Mouse (Mus musculus): ENCODE data around the gene Htra1.

Htra1 gene

DNA sequence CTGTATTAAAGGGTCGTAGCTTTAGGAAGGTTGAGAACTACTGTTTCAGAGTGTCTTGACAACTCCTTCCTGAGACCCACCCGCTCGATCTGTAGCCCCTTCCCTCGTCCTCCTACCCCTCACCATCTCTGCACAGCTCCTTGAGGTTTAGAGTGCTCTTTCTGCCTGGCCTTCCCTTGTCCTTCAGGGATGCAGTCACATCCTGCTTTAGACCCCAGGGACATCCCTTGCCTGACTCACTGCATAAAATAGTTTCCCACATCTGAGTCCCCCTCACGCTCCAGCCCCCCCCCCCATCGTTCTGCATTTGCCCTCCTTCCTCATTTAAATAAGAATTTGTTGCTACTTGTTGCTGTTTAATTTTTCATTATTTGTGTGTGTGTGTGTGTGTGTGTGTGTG, 31.0 kb downstream of the Htra1 start:
- no peak for DNase-seq (ENCODE audit: low read depth)

DNA sequence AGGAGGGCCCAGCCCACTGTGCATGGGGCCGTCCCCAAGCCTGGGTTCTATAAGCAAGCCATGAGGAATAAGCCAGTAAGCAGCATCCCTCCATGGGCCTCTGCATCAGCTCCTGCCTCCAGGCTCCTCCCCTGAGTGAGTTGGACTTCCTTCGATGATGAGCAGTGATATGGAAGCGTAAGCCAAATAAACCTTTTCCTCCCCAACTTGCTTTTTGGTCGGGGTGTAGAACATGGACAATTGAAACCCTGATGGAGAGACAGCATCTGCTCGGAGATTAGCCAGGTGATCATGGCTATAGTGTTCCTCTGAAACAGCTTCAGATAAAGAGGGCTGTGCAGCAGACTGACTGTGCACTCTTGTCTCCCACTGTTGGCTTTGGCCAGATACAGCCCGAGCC, 32.0 kb downstream of the Htra1 start:
- no peak for DNase-seq (ENCODE audit: low read depth)

DNA sequence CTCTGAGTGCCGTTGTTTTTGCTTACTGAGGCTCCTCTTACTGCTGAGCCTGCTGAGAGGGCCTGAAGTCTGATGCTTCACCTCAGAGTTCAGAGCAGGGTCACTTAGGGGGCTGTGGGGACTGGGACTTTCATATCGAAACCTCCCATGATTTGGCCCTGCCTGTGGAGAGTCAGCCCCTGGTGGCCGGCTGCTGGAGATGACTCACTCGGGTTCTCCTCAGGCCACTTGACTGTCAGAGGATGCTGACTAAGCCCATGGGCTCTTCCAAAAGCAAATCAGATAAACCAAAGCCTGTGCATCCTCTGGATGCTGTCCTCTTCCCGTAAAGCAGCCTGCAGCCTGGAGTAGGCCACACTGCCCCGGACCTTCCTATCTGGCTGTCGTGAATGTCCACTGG, 32.6 kb downstream of the Htra1 start:
- no peak for DNase-seq (ENCODE audit: low read depth)

DNA sequence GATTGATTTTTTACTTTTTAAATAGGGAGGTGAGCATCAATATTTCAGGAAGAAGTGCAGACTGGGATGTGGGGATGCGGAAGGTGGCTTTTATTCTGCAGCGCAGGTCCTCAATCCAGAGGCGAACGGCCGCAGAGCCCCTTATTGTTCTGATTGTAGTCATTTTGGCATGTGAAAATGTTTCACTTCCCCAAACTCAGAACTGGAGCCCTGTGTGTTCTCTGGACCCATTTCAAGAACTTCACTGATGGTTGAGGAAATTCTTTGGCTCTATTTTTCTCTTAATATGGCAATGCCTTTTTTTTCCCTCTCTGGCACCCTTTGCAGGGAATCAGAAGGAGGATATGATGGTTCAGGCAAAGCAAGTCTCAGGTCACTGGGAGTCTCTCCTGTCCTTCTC, 33.2 kb downstream of the Htra1 start:
- no peak for DNase-seq (ENCODE audit: low read depth)

DNA sequence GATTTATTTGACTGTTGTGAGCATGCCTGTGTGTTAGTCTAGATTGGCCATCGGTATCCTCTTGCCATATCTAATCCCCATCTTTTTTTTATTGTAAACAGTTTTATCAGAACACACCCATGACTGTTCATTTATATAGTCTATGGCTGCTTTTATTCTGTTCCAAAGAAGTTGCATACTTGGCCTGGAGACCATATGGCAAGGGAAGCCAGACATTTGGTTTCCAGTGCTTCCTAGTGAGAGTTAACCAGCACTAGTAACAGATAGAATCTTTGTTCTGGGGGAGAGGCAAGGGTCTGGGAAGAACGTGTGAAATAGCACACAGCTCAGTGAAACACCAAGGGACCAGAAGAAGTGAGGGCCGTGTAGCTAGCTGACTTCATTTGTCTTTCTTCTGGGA, 33.6 kb downstream of the Htra1 start:
- no peak for DNase-seq (ENCODE audit: low read depth)

DNA sequence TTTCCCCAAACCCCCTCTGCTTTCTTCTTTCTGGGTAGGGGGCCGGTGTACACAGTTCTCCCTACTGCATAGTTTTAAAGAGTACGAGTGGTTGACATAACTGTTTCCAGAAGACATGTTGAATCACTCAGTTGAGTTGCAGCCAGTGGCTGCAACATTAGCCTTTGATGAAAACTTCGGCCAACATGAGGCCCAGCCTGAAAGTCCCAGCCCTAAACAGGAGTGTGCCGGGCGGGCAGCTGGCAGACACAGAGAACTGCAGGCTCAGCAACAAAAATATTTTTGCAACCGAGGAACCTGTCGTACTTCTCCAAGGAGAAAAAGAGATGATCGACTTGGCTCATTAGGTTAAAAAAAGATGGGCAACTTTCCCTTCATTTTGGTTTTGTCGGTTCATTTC, 36.9 kb downstream of the Htra1 start:
- no peak for DNase-seq (ENCODE audit: low read depth)

DNA sequence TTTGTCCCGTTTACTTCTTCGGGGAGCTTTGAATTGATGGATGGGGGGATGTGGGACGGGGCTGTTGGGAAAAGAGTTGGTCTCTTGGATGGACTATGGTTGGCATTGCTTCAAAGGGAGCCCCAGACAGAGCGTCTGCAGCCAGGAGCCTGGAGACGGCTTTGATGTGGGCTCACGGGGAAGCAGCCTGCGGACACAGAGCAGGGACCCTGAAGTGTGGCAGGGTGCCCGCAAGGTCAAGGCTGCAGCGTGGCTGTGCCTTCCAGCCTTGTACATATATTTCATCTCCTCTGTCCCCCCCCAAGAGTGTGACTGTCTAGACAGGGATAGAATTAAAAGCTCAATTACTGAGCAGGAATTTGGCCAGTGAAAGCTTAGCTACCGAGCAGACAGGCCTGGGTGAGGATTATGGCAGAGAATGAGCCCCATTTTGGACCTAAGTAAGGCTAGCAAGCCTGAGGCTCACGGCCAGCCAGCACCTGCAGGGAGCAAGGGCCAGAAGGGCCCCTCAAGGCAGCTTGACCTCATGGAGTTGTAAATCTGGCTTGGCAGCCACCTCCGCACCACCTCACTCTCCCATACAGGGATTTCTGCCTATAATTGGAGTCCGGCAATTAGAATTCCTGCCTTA, 40.5 kb downstream of the Htra1 start:
- DNase-seq (ENCODE audit: low read depth) = no peak

DNA sequence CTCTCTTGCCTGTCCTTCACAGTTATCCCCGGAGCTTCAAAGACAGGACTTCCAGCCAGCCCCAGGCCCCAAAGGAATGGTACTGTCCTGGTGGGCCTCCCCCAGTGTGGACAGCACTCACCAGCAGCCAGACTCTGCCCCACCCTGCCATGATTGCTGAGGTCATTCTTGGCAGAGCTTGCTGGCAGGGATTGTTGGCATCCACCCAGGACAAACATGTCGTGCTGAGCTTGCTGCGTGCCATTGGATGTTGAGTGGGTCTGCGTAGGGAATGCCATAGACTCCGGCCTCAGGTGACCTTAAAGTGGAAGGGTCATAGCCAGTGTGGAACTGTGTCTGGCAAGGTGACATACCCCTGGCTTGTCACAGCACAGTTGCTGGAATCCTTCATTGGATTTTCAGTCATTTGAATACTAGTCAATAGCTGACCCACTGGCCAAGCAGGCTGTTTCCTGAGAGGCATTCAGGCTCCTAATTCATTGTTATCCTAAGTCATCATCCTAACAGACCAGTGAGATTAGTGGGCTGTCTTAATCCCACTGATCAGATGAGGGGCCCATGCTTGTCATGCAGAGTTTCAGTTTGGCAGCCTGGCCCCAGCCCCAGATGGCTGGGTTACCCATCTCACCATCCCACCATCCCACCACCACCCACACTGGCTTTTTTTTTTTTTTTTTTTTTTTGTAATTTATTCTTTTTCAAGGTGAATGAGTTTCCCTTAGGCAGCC, 42.0 kb downstream of the Htra1 start:
- DNase-seq (ENCODE audit: low read depth) = no peak

DNA sequence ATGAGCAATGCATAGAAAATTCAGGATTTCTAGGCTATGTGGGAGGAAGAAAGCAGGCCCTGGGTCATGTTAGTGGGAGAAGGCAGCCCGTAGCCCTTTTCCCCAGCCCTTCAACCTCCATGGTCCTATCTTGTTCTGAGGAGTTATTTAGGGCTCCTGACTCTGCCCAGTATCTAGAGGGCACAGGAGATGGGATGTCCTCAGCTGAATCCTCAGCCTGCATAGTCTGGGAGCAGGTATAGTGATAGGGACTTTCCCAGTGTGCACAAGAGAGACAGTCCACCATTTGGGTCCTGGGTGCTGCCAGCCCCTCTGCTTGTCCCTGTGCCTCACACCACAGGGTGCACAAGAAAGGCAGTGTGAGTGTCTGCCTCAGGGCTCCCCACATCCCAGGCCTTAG, 42.6 kb downstream of the Htra1 start:
- DNase-seq (ENCODE audit: low read depth) = no peak

DNA sequence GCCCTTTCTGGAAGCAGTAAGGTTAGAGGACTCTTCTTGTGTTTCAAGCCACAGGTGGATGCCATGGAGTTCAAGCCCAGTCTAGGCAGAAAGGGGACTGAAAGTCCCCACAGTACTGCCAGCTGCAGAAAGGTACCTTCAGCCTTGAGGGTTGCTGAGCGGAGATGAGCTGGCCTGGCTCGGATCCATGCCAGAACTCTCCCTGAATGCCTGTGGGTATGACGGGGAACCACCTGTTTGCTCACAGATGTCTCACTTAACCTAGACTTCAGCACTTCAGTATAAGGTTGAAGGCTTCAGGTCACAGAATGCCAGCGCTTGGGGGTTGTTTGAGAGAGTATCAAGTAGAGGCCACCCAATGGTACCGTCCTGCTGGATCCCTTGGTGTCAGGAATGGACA, 44.2 kb downstream of the Htra1 start:
- DNase-seq (ENCODE audit: low read depth) = no peak

DNA sequence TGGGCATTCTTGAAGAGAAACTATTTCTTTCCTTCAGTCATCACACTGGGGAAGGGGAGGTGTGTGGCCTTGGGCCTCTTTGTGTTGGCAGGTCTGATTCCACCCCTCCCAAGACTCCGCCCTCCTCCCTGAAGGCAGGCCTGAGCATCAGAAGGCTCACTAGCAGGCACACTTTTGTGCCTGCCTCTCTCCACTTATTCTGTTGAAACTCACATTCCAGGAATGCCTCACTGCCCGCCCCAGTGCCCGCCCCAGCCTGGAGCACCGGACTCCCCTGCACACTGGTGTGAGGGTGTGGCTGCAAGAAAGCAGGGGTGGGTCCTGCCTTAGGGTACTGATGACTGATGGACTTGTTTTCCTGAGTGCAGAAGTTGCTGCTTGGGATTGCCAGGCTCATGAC, 46.5 kb downstream of the Htra1 start:
- DNase-seq (ENCODE audit: low read depth) = no peak

DNA sequence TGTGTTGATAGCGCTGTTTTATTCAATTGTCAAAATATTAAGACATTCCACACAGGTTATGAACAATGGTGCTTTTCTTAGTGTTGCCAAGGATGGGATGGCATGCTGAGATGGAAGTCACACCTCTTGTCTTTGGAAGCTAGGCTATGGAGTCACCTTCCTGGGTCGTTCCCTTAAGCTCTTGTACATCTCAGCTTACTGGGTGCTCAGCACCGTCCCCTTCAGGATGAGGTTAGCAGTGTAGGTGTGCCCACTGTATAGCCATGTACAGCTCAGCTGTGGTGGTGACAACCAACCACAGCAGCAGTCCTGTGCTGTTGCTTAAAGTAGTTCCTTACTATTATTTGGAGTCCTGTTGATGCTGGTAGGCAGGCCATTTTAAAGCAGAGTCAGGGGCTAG, 47.0 kb downstream of the Htra1 start:
- DNase-seq (ENCODE audit: low read depth) = no peak

DNA sequence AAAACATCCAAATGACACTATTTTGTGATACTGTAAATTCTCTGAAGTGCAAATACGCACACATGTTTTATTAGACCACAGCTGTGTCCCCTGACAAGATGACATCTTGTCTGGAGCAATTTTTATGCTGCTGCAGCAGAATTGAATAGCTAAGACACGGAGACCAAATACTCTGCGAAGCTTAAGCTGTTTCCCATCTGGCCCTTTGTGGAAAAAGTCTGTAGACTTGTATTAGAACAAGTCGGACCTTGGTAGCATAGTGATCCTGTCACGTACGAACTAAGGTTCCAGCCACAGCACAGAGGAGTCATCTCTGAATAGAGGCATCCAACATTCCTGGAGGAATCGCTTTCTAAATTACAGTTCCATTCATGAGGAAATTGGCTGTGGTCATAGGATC, 48.4 kb downstream of the Htra1 start:
- DNase-seq (ENCODE audit: low read depth) = no peak

DNA sequence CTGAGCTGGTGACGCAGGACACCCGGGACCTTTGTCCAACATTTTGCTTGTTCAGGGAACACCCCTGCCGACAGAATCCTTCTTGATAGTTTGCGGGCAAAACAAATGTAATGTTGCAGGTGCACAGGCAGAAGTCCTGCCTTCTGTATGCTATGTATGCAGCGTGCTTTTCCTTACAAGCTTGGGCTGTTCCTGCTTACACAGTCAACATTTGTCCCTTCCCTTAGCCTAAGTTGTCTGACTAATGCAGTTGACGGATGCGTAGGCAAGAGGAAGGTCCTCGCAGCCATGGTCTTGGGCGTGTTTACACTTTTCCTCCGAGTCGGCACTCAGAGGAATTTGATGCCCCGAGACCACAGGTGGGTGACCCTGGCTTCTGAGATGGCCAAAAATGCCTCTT, 49.3 kb downstream of the Htra1 start:
- DNase-seq (ENCODE audit: low read depth) = no peak

DNA sequence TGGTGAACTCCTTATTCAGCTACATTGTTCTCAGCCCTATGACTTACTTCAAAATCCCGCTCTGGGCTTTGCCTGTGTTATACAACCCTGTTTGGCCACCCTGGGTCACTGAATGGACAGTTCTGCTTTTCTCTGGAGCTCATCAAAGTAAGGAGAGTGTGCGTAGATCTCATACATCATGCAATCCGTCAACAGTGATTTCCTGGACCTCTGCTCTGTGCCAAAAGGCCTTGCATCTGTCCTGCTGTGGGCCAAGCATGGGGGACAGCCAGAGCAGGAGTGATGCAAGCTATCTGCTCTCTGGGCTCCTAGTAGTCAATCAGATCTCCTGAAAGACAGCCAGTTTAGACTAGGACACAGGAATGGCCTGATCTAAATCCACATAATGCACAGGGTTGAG, 49.8 kb downstream of the Htra1 start:
- DNase-seq (ENCODE audit: low read depth) = no peak

DNA sequence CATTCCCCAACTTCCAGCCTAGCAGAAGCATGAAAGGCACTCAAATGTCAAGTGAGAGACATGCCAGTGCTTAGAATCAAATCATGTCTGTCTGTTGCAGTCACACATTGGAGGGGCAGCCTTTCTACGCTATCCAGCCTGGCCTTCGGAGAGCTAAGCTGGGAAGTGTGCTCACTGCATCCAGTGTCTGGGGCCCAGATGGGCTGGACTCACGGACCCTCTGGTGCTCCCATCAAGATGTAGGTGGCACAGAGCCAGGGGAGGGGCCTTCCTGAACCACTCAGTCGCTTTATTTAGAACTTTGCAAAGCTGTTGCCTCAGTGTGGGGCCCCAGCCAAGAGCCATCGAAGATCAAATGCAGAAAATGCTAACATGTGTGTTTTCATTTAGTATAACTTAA, 52.2 kb downstream of the Htra1 start:
- no peak for DNase-seq (ENCODE audit: low read depth)

DNA sequence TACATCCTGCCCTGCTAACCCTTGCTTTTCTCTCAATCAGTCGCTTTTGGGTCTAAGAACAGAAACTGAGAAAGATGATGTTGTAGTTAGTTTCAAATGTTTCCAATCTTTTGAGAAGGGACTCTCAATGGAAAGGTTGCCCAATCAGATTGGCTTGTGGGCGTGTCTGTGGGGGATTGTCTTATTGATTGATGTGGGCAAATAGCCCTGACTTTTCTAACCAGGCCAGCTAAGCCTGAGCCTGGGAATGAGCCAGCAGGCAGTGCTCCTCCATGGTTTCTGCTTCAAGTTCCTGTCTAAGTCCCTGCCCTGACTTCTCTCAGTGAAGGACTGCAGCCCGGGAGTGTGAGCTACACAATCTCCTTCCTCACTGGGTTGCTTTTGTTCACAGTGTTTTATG, 53.5 kb downstream of the Htra1 start:
- no peak for DNase-seq (ENCODE audit: low read depth)

DNA sequence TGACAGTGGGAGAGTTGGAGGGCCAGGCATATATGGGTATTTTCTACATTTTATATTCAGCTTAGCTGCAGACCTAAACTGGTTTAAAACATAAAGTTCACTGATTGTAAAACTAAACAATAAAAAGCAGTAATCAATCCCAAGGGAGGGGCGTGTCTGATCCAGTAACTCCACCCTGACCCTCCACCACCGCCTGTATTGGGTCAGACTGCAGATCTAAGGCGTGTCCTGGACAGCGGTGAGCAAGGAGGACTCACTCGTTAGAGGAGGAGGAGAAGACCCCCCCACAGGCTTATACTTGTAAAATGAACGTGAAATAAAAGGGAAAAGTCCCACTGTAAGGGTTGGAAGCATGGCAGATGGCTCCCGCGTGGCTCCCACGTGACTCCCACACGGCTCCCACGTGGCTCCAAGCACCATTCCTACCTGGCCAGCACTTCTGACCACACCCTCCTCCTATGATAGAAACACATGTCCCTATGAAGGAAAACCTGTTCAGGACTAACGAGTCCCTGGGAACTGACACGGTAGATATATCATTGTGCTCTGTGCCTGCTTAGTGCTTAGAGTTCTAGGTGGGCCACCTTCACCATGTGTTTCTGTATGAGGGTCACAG, 55.4 kb downstream of the Htra1 start:
- DNase-seq (ENCODE audit: low read depth) = no peak

DNA sequence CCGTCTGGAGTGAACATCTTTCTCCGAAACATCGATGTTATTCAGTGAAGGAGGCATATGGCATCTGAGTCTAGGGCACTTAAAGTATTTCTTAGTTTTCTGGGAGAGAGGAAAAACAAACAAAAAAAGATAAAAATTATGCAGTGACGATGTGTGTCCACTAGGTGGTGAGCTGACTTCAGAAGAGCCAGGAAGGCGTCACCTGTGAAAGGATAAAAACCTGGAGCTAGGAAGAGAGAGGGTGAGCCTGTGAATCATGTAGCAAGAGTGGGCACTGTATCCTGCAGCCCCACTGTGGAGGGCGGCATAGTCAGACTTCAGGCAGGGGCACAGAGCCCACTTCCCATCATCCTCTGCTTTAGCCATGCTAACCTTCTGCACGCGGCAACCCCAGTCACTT, 58.0 kb downstream of the Htra1 start:
- DNase-seq (ENCODE audit: low read depth) = peak; percentile 7

DNA sequence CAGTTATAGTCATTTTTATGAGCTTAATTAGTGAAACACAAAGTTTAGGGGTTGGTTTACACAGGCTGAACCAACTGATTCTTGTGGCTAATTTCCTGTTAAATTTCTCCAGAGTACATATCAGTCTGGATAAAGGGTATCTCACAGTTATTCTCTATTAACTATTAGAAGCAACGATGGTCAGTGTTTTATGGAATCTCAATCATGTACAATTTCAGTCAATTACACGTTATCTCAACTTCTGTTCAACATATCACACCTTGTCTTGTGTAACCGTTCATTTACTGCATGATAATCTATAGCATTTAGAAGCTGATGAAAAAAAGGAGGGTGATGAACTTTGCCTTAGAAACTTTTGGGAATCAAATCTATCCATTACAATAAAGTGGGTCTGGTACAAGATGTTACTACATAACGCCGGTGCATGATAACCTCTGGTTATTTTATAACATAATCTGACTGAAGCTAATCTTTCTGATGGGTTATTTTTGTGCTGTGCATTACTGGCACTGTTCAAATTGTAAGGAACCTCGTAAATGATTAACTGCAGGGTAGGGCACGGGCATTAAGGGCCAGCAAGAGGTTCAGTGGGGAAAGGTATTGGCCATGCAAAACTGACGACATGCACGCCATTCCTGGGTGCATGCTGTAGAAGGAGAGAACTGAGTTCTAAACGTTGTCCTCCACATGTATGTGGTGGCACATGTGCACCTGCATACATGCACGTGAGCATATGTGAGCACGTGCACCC, 66.2 kb downstream of the Htra1 start:
- DNase-seq (ENCODE audit: low read depth) = no peak

DNA sequence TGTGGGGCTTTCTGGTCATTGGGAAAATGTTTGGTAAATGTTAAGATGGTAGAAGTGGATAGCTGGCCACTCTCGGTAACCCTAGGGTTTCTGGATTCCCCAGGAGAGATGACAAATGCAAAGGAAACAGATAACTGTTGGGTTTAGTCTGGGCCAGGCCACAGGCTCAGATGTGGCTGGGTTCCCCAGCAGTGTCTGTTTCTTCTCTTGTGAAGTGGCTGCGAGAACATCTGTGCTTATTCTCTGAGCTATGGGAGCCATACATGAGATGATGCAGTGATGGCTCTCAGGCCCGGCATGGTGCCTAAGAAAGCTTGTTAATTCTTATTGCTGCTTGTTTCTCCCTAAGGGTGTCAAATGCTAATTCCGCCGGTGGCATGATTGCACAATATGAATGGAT, 68.2 kb downstream of the Htra1 start:
- no peak for DNase-seq (ENCODE audit: low read depth)

DNA sequence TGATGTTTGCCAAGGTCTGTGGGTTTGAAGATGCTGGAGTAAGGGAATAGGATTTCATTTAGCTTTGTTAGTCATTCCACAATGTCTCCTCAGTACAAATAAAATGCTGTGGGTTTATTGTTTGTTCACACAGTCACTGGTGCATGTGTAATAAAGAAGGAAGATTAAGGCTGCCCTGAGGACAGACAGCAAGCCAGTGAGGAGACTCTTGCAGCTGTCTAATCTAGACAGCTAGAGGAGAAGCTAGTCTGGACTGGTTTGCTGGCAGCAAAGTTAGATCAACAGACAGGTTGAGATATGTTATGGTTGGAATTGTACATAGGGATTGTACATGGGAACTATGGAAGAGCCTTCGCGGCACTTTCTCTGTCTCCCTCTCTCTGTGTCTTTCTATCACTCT, 71.3 kb downstream of the Htra1 start:
- no peak for DNase-seq (ENCODE audit: low read depth)

DNA sequence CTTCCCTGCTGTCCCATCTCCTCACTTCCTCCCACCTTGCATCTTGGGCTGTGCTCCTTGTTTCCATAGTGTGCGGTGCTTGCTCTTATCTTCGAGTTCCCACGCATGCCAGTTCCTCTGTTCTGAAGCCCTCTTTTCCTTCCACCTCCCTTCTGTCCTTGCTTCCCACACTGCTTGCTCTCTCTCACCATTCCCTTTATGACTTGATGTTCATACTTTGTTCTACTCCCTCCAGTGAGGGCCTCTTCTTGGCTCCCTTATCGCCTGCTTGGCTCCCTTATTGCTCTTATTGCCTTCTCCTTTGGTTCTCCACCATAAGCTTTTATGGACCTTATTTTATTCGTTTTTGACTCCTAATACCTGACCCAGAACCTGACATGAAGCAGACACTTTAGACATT, 73.3 kb downstream of the Htra1 start:
- DNase-seq (ENCODE audit: low read depth) = no peak

All from induced T-regulatory cell, adult 2 months (primary cell).